Mouse (Mus musculus): ENCODE data around the gene Sebox. TPM values are rescaled to one million over a fixed set of nuclear protein-coding genes. Genes with fewer than 3 reads are reported as not detected.

Gene Sebox
- not detected in 2 replicates for polyA plus RNA-seq (2015; fragmentation: Nextera tagmentation; extraction: Ambion mirVana)

GRCm38 (mm10) chr11:78502909-78503650 is at the start of gene Sebox:
Sebox (plus strand) TSS chr11:78503447.
- Histone ChIP-seq H3K27me3 (replicated peaks) (peaks cover 51% of the 10 kb centered on the region), H3K27ac (replicated peaks) (no peak within 1 kb of the TSS), H3K9me3 (no peaks in the 10 kb centered on the region), H3K4me2 (no peak within 1 kb of the TSS), H3K4me1 (peaks cover under 1% of the 10 kb centered on the region), H3K9ac (no peak within 1 kb of the TSS), H3K4me3 (no peak within 1 kb of the TSS), H3K36me3 (peaks cover 26% of the 10 kb centered on the region)
- no peak for ATAC-seq (ENCODE audit: extremely low read depth, insufficient number of reproducible peaks, low FRiP score, low TSS enrichment)
- 59% methylated on average over 7 of the region's 7 CpGs for WGBS

GRCm38 (mm10) chr11:78453675-78454074 is 49.6 kb upstream of the Sebox start:
- Histone ChIP-seq H3K4me3 (no peak overlapping the region), H3K4me1 (0 out of 2 replicates have a peak, but pooled peaks cover 4% of the 10 kb centered on the region), H3K27ac (replicated peaks) (no peak overlapping the region), H3K36me3 (no peaks in the 10 kb centered on the region), H3K4me2 (no peak overlapping the region), H3K9ac (no peak overlapping the region), H3K9me3 (no peaks in the 10 kb centered on the region), H3K27me3 (replicated peaks) (peaks cover 13% of the 10 kb centered on the region; the same call in 1 of the 2 replicates)
- WGBS = 13% methylated on average over 4 of the region's 4 CpGs
- no peak for ATAC-seq (ENCODE audit: extremely low read depth, insufficient number of reproducible peaks, low FRiP score, low TSS enrichment)

DNA sequence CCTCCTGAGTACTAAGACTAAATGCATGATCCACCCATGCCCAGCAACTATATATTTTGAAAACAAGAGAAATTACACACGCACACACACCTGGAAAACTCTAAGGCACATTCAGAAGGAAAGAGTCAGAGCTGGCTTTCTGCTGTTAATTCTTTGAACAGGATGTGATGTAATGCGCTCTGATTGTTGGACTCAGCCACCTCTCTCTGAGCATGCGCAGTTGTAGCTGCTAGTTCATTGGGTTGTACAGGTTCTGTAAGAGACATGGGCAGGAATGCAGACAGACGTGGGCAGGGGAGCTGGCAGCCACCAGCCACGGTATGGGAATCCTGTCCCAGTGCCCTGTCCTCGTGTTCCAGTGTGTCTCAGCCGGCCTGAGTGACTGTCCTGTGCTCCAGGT is 49.0 kb upstream of the Sebox start:
- no peak overlapping the region for H3K4me3 ChIP-seq
- H3K36me3 ChIP-seq = no peaks in the 10 kb centered on the region
- no peaks in the 10 kb centered on the region for H3K9me3 ChIP-seq
- WGBS = 61% methylated on average over 7 of the region's 7 CpGs
- no peak overlapping the region for H3K4me2 ChIP-seq
- peaks cover 12% of the 10 kb centered on the region; the same call in 1 of the 2 replicates for H3K27me3 ChIP-seq (replicated peaks)
- 0 out of 2 replicates have a peak, but pooled peaks cover 4% of the 10 kb centered on the region for H3K4me1 ChIP-seq
- H3K27ac ChIP-seq (replicated peaks) = no peak overlapping the region
- H3K9ac ChIP-seq = no peak overlapping the region
- no peak for ATAC-seq (ENCODE audit: extremely low read depth, insufficient number of reproducible peaks, low FRiP score, low TSS enrichment)

DNA sequence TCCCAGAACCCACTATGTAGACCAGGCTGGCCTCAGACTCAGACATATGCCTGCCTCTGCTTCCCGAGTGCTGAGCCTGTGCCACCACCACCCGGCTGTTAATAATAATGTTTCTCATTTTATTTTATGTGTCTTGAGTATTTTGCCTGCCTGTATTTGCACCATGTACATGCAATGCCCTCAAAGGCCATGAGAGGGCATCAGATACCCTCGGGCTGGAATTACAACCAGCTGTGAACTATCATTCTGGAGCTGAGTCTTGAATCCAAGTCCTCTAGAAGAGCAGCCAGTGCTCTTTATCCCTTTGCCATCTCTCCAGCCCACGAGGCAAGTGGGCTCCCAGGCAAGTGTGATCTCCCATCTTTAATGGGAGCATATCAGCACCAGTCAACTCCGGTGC is 47.9 kb upstream of the Sebox start:
- no peak for ATAC-seq (ENCODE audit: extremely low read depth, insufficient number of reproducible peaks, low FRiP score, low TSS enrichment)
- H3K4me1 ChIP-seq = 0 out of 2 replicates have a peak, but pooled peaks cover 4% of the 10 kb centered on the region
- no peak overlapping the region for H3K27ac ChIP-seq (replicated peaks)
- H3K4me3 ChIP-seq = no peak overlapping the region
- H3K9me3 ChIP-seq = no peaks in the 10 kb centered on the region
- H3K36me3 ChIP-seq = no peaks in the 10 kb centered on the region
- peaks cover 9% of the 10 kb centered on the region; the same call in 1 of the 2 replicates for H3K27me3 ChIP-seq (replicated peaks)
- H3K9ac ChIP-seq = no peak overlapping the region
- 34% methylated on average over 5 of the region's 5 CpGs for WGBS
- H3K4me2 ChIP-seq = no peak overlapping the region

DNA sequence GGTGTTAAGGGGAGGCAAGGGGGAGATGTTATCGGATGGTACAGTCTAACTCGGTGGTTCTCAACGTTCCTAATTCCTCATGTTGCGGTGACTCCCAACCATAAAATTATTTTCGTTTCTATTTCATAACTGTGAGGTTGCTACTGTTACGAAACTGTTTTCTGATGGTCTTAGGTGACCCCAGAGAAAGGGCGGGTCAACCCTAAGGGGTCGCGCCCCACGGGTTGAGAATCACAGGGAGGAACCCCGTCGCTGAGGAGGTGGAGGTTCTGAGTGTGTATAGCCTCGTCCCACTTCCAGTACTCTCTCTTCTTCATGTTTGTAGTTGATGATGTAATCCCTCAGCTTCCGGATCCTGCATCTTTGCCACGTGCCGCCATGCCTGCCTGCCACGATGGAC is 44.5 kb upstream of the Sebox start:
- ATAC-seq (ENCODE audit: extremely low read depth, insufficient number of reproducible peaks, low FRiP score, low TSS enrichment) = no peak
- peaks cover 9% of the 10 kb centered on the region; the same call in 1 of the 2 replicates for H3K27me3 ChIP-seq (replicated peaks)
- H3K9ac ChIP-seq = no peak overlapping the region
- 78% methylated on average over 17 of the region's 17 CpGs for WGBS
- no peaks in the 10 kb centered on the region for H3K36me3 ChIP-seq
- H3K27ac ChIP-seq (replicated peaks) = no peak overlapping the region
- H3K9me3 ChIP-seq = peaks cover 5% of the 10 kb centered on the region; the same call in 1 of the 2 replicates
- peaks cover 12% of the 10 kb centered on the region for H3K4me1 ChIP-seq
- no peak overlapping the region for H3K4me2 ChIP-seq
- no peak overlapping the region for H3K4me3 ChIP-seq

DNA sequence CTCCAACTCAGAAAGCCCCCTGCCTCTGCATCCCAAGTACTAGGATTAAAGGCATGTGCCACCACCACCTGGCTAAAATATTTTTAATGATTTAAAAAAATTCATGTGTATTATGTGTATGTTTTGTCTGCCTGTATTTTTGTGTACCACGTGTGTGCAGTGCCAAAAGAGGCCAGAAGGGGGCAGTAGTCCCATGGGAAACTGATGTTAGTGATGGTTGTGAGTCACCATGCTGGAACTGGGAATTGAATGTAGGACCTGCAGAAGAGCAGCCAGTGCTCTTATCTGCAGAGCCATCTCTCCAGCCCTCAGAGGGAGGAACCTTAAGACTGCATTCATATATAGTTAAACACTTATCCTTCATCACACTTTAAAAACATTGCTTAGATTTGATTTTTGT is 41.4 kb upstream of the Sebox start:
- Histone ChIP-seq H3K4me3 (no peak overlapping the region), H3K9ac (no peak overlapping the region), H3K36me3 (no peaks in the 10 kb centered on the region), H3K27me3 (replicated peaks) (no peaks in the 10 kb centered on the region), H3K27ac (replicated peaks) (no peak overlapping the region), H3K9me3 (peaks cover 5% of the 10 kb centered on the region; the same call in 1 of the 2 replicates), H3K4me2 (no peak overlapping the region), H3K4me1 (peaks cover 24% of the 10 kb centered on the region)
- no peak for ATAC-seq (ENCODE audit: extremely low read depth, insufficient number of reproducible peaks, low FRiP score, low TSS enrichment)
- WGBS = 57% methylated on average over 1 of the region's 1 CpGs

GRCm38 (mm10) chr11:78462669-78463068 is 40.6 kb upstream of the Sebox start:
- Histone ChIP-seq H3K9ac (no peak overlapping the region), H3K36me3 (no peaks in the 10 kb centered on the region), H3K4me2 (no peak overlapping the region), H3K4me1 (peaks cover 28% of the 10 kb centered on the region), H3K27ac (replicated peaks) (no peak overlapping the region), H3K27me3 (replicated peaks) (no peaks in the 10 kb centered on the region), H3K4me3 (no peak overlapping the region), H3K9me3 (peaks cover 5% of the 10 kb centered on the region; the same call in 1 of the 2 replicates)
- WGBS = 78% methylated on average over 5 of the region's 5 CpGs
- no peak for ATAC-seq (ENCODE audit: extremely low read depth, insufficient number of reproducible peaks, low FRiP score, low TSS enrichment)

- H3K4me3 ChIP-seq = no peak overlapping the region
Measured at GRCm38 (mm10) chr11:78463286-78464036, 39.8 kb upstream of the Sebox start.

GRCm38 (mm10) chr11:78465116-78465515 is 38.1 kb upstream of the Sebox start:
- Histone ChIP-seq H3K9me3 (peaks cover 5% of the 10 kb centered on the region; the same call in 1 of the 2 replicates), H3K27ac (replicated peaks) (no peak overlapping the region), H3K4me2 (peak overlapping the region; percentile 81), H3K9ac (peak overlapping the region; percentile 87), H3K36me3 (no peaks in the 10 kb centered on the region), H3K4me3 (peak overlapping the region; percentile 64), H3K27me3 (replicated peaks) (no peaks in the 10 kb centered on the region), H3K4me1 (peaks cover 28% of the 10 kb centered on the region)
- no peak for ATAC-seq (ENCODE audit: extremely low read depth, insufficient number of reproducible peaks, low FRiP score, low TSS enrichment)
- WGBS = 39% methylated on average over 9 of the region's 9 CpGs

More at GRCm38 (mm10) chr11:78463286-78464036, 39.8 kb upstream of the Sebox start:
- WGBS = 41% methylated on average over 13 of the region's 13 CpGs
- Histone ChIP-seq H3K27me3 (replicated peaks) (no peaks in the 10 kb centered on the region), H3K4me1 (peaks cover 28% of the 10 kb centered on the region), H3K4me2 (no peak overlapping the region), H3K36me3 (no peaks in the 10 kb centered on the region), H3K9ac (no peak overlapping the region), H3K27ac (replicated peaks) (no peak overlapping the region), H3K9me3 (peaks cover 5% of the 10 kb centered on the region; the same call in 1 of the 2 replicates)
- ATAC-seq (ENCODE audit: extremely low read depth, insufficient number of reproducible peaks, low FRiP score, low TSS enrichment) = no peak

GRCm38 (mm10) chr11:78465568-78466180 is 37.6 kb upstream of the Sebox start, which contains the start of gene Slc46a1:
Slc46a1 (plus strand) TSS chr11:78465697.
- no peaks in the 10 kb centered on the region for H3K36me3 ChIP-seq
- H3K9me3 ChIP-seq = peaks cover 5% of the 10 kb centered on the region; the same call in 1 of the 2 replicates
- H3K4me3 ChIP-seq = peak within 1 kb of the TSS; percentile 64
- peak within 1 kb of the TSS; percentile 87 for H3K9ac ChIP-seq
- H3K27ac ChIP-seq (replicated peaks) = peak within 1 kb of the TSS; percentile 89
- ATAC-seq (ENCODE audit: extremely low read depth, insufficient number of reproducible peaks, low FRiP score, low TSS enrichment) = peak; percentile 73; the same call in 1 of the 2 replicates
- H3K4me2 ChIP-seq = peak within 1 kb of the TSS; percentile 81
- peaks cover 28% of the 10 kb centered on the region for H3K4me1 ChIP-seq
- WGBS = under 1% methylated on average over 41 of the region's 41 CpGs
- no peaks in the 10 kb centered on the region for H3K27me3 ChIP-seq (replicated peaks)

Measured in heart, embryonic 13.5 days (tissue).